Mouse (Mus musculus) right cerebral cortex, postnatal 4 days (tissue): ENCODE measurements around the gene Epha8.

ENCODE experiments used
- DNase-seq: peaks from one replicate; pipeline ENCODE4 v3.0.0-alpha.2; 2022

Epha8 gene

GRCm38 (mm10) chr4:136956751-136957446, at the start of gene Epha8:
Epha8 (minus strand) TSS chr4:136956816.
- DNase-seq = peak; percentile 40

- no peak for DNase-seq
Observed at GRCm38 (mm10) chr4:137001825-137002224, 45.2 kb upstream of the Epha8 start.

DNA sequence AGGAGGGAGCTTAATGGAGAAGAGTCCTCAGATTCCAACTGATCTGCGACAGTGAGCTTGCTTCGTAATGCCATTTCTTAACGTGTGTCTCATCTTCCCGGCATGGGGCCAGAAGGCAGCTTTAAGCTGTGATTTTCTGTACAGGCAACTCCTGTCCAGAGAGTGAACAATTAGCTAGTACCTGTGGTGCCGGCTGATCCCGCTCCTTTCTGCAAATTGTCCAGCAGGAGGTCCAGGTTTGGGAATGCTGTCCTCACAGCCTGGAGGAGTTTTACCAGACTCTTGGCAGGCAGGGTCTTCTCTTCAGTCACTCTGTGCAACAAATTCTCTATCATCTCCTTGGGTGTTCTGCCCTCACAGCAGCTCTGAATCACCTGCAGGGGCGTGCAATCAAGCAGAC, 44.4 kb upstream of the Epha8 start:
- no peak for DNase-seq

- DNase-seq = no peak
Observed at GRCm38 (mm10) chr4:136998371-136998770, 41.8 kb upstream of the Epha8 start.

- no peak for DNase-seq
Observed at GRCm38 (mm10) chr4:136997723-136998345, 41.2 kb upstream of the Epha8 start.

DNA sequence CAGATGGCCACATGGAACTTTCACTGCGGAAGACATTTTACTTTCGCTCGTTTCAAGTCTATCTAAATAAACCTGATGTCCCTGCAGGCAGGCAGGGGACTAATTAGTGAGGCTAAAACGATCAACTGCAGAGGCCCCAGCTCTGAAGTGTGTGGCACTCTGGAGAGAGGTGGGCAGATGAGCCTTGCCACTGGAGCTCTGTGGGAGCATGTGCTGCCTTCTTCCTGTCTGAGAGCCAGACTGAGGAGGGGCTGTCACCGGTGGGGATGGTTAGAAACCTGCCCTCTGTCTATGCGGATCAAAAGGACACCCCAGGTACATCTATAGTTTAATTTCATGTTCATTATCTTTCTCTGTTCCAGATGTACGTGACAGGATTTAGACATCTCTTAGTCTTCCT, 40.3 kb upstream of the Epha8 start:
- DNase-seq = no peak

DNA sequence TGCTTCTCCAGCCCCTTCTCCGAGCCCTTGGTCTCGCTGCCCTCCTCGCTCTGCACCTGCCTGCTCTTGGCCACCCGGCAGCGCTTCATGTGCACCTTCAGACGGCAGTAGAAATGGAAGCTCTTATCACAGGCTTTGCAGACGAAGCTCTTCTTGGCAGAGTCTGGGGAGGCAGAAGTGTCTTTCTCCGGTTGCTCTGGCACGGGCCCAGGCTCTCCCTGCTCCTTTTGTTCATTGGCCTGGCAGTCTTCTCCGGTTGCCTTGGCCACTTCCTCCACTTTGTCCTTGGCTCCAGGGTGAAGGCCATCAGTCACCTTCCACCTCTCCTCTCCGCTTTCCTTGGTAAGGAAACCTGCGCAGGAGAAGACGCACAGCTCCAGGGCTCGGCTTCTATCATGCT, 38.7 kb upstream of the Epha8 start:
- DNase-seq = peak; percentile 59

DNA sequence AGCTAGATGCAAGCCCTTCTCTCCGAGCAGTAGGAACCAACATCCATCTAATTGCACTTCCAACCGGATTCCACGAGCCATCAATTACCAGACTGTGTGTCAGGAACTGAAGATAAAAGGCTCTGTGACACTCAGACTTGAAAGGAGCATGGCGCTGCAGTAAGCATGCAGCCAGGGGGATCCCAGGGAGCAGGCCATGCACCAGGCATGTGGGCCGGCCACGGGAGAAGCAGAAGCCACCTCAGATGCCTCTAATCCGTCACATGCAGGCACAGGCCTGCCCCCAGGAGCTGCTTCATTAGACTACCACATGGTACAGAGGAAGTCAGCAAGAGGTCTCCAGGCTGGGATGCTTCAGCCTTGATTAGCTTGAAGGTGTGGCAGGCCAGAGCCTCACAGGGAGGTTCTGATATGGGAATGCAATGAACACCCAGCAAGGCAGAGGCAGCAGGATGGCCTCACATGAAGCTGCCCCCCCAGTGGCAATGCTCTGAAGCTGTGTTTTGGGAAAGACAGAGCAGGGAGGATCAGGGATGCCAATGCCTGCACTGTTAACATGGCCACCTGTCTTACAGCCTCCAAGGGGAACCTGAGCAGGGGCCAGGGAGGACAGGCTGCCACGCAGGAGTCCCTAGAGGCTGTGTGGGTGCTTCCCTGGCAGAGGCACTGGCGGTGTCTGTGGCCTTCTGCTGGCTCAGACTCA, 25.5 kb upstream of the Epha8 start:
- no peak for DNase-seq

DNA sequence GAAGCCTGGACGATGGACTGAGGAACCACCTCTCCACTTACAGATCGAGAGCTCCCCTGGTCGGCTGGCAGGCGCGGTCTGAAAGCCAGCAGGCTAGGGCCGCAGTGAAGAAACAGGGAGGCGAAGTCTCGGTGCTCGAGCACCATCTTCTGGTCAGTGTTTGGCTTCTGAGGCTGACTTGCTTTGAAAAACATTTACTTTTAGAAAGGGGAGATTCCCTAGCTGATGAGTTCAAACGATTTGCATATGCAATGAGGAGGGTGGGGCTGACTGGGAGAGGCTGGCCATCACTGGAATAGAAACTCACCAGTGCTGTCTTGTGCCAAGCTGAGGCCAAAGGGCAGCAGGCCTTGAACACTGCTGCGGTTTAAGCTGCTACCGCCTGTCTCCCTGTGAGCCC, 24.7 kb upstream of the Epha8 start:
- peak; percentile 74 for DNase-seq

DNA sequence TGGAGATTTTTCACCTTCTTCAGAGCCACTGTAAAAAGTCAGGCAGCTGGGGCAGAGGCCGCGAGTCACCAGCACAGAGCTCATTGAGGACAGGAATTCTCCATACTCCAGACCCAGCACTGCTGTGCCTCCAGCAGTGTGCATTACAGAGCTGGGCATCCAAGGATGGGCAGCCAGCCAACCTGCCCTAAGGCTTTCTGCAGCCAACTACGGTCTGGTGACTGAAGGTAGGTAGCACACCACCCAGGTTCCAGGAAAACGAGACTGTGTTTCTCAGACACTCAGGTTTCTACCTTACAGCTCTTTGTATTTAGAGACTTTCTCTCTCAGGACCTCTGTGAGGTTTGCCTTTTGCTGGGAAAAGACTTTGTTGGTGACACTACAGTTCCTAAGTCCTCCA, 24.3 kb upstream of the Epha8 start:
- DNase-seq = no peak

DNA sequence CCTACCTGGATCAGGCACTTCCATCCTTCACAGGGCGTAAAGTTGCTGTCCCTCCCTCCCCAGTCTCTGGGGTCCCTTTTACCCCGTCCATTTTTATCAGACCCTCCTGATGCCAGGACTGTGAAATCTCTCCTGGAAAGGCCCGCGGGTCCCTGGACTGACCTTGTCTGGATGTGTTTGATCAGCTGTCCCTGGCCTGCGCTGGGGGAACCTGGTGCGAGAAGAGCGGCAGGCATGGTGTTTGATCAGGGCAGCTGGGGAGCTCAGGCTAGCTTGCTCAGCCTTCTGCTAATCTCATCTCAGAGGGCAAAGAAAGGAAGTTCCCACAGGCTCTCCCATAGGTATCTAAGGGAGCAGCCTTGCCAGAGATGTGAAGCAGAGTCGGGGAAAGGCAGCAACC, 20.6 kb upstream of the Epha8 start:
- no peak for DNase-seq

DNA sequence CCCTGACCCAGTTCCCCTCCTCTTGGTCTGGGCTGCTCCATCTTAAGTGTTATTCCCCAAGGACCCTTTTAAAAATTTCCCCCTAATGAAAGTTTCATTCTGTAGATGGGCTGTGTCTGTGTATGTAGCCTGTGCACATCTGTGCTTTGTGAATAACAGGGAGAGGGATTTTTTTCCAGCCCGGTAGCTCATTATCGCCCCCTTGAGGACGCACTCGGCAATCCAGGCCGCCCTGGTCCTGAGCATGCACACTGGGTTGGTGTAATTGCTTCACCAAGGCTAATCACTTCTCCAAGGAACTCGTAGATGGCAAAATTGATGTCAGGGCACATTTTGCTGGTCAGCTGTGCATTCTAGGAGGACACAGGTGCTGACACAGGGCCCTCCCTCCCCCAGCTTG, 14.3 kb upstream of the Epha8 start:
- peak; percentile 55 for DNase-seq

DNA sequence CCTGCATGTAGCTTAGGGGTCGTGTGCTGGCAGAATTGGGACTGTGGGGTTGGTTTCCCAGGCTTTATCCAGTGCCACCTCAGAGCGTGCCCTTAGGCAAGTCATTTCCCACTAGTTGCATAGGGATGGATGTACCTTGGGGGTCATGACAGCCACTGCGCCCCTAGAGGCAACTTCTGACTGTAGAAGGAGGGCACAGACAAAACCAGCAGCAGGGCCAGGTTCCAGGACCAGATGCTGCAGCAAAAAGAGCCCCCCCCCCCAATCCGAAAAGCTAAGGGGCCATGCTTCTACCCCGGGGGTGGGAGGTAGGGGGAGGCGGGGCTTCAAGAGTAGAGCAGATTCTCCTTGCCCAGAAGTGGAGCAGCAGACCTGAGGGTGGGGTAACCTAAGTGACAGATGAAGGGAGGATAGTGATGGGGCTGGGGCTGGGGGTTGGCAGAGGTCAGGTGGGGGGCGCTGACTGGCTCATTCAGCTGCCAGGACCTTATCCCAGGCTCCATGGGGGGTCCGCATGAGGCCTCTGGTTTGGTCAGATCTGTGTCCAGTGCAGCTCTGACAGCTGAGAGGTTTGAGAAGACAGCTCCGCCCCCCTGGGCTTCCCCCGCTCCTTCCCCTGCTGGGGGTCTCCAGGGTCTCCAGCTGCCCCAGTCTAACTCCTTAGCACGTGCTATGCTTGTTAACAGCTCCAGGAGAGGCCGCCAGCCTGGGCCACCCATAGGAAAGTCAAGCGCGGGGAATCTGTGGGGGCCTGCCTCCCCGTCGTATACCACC, 13.1 kb upstream of the Epha8 start:
- DNase-seq = no peak

- no peak for DNase-seq
Observed at GRCm38 (mm10) chr4:136969096-136969495, 12.5 kb upstream of the Epha8 start.

GRCm38 (mm10) chr4:136967511-136967910, 10.9 kb upstream of the Epha8 start:
- DNase-seq = peak; percentile 52

GRCm38 (mm10) chr4:136966493-136967390, 10.1 kb upstream of the Epha8 start:
- DNase-seq = no peak

DNA sequence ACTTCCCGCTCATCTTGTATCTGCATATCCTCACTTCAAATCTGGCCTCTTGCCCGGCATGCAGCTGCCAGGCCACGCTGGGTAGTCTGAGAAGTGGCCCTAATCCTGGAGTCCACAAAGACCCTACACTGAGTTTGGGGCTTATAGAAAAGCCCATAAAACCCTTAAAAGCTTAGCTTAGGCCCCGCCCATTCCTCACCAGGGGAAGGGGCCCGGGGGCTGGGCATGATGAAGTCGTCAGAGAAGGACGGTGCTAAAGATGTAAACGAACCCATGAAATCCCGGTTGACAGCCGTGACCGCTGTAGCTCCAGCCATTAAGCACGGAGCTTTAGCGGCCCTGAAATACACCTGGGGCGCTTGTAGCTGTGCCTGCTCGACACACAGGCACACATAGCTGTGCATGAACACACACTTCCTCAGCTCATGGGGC, 8.4 kb upstream of the Epha8 start:
- no peak for DNase-seq

DNA sequence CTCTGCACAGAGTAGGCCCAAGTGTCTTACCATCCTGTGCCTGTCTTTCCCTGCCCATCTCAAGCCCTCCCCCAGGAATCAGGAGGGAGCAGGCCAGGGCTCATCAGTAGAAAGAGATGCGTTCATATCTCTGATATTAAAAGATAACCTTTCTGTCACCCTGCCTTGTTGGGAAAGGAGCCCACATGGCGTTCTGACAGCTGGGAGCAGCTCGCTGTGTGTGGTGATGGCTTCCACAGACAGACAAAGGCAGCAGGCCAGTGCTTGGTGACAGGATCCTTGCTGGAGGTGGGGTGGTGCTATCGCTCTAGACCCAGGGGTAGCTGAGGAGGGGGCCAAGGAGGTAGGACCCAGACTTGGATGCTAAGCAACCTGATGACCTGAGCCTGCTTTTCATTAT, 5.8 kb upstream of the Epha8 start:
- no peak for DNase-seq

- no peak for DNase-seq
Observed at GRCm38 (mm10) chr4:136961642-136962285, 5.1 kb upstream of the Epha8 start.

DNA sequence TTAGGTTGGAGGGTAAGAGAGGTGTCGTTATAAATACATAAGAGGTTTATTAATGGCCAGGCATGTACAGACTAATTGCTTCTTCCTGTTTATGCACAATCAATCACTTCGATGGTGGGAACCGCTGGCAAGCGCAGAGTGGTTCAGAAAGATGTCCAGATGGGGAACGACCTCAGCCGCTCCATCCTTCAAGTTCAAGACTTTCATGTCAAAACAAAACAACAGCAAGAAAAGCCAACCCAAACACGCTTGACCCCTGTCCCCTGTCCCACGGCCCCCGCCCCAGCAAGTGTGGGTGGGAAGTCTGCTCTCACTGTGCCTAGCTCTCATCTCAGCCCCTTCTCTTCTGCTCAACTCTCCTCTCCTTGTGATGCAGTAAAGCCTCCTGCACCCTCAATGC, 4.0 kb upstream of the Epha8 start:
- DNase-seq = no peak

DNA sequence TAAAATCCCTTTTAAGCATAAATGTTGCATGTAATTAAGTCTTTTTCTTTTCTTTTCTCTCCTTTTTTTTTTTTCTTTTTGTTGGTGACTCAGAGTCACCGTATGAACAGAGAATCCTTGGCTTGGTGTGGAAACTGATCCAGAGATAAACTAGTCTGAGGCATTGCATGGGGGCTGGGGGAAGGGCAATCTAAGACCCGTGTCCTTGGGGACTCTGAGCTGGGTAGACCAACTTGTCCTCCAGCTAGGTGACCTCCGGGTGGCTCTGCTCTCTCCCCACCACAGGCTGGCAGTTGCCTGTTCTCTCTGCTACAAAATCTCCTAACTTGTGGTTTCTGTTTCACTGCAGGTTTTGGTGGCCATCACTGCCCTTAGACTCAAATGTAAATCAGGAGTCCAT, 3.5 kb upstream of the Epha8 start:
- no peak for DNase-seq

DNA sequence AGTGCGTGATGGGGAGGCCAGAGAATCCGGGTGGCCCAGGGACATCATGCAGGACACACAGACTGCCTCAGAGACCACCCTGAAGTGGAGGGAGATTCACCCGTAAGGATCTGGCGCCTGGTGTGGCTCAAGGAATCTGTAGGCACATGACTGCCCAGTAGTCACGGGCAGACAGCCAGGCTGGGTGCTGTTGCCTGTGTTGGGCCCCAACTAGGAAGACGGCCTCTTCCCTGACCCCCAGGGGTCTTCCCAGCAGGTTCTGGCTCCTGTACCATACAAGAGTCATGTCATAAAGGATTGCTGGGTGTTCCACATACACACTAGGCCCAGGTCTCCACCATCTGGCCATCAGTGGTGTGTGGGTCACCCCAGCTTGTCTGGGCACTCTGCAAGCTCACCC, 2.1 kb downstream of the Epha8 start:
- DNase-seq = no peak
